Mouse (Mus musculus): ENCODE measurements around the gene Ppy. TPM values are rescaled to one million over a fixed set of nuclear protein-coding genes. Genes with fewer than 3 reads are reported as not detected.

Gene Ppy
- not detected for polyA plus RNA-seq (2014; fragmentation: Illumina TruSeq; extraction: RNeasy Lipid Tissue Mini Kit (QIAGEN cat#74804); ENCODE audit: low read depth, low replicate concordance)

DNA sequence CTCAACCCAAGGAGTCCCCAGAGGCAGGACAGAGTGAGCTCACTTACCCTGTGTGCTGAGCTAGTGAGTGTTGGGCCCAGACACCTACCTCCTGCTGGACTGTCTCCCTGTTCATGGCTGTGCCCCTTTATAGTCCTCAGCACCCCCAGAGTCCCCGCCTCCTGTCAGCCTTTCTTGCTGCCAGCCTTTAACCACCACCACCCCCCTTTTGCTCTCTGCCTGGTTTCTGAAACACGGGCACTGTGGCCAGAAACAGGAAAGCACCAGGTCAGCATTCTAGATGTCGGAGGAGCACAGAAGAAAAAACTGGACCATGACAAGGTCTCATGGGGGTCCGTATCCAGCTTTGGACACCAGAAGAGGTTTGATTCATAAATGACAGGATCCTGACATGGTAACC, at the start of gene Ppy:
Ppy (minus strand) TSS at position 101 of the 400 bp plus-strand sequence.

DNA sequence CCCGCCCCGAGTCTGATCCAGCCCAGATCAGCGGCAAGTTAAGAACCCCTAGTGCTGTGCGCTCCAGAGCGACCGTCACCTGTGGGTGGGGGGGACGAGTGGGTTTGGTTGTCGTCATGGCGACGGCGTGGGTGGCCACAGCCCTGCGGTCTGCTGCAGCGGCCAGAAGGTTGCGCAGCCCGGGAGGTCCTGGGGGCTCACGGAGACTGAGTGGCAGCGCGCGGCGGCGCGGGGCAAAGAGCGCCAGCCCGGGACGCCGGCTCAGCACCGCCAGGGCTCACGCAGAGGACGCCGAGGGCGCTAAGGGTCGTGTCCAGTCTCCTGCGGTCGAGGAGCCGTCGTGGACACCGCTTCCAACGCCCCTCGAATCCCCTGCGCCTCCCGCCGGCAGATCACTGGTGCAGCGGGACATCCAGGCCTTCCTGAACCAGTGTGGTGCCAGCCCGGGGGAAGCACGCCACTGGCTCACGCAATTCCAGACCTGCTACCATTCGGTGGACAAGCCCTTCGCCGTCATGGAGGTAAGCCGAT, 44.4 kb upstream of the Ppy start, which contains the start of gene Nags:
Nags (plus strand) TSS at position 43 of the 531 bp plus-strand sequence.

GRCm38 (mm10) chr11:102107732-102108131, 6.6 kb upstream of the Ppy start, which contains the start of gene Pyy:
Pyy (minus strand) TSS chr11:102107832.

GRCm38 (mm10) chr11:102087931-102088898, 12.9 kb downstream of the Ppy start, which contains the start of gene Mpp2:
Mpp2 (minus strand) TSS chr11:102088515.

Other genes with a start within 250 kb of the Ppy start
- 2.7 TPM for gene Meox1, start 206.9 kb downstream of the Ppy start, polyA plus RNA-seq (2014; fragmentation: Illumina TruSeq; extraction: RNeasy Lipid Tissue Mini Kit (QIAGEN cat#74804); ENCODE audit: low read depth, low replicate concordance)
- gene Sost, start 134.3 kb downstream of the Ppy start, polyA plus RNA-seq (2014; fragmentation: Illumina TruSeq; extraction: RNeasy Lipid Tissue Mini Kit (QIAGEN cat#74804); ENCODE audit: low read depth, low replicate concordance) = 0.28 TPM
- not detected for gene Cfap97d1, start 117.0 kb downstream of the Ppy start, polyA plus RNA-seq (2014; fragmentation: Illumina TruSeq; extraction: RNeasy Lipid Tissue Mini Kit (QIAGEN cat#74804); ENCODE audit: low read depth, low replicate concordance)
- 32.9 TPM for gene Dusp3, start 114.3 kb downstream of the Ppy start, polyA plus RNA-seq (2014; fragmentation: Illumina TruSeq; extraction: RNeasy Lipid Tissue Mini Kit (QIAGEN cat#74804); ENCODE audit: low read depth, low replicate concordance)
- 0.44 TPM for gene Mpp3, start 72.9 kb downstream of the Ppy start, polyA plus RNA-seq (2014; fragmentation: Illumina TruSeq; extraction: RNeasy Lipid Tissue Mini Kit (QIAGEN cat#74804); ENCODE audit: low read depth, low replicate concordance)
- gene Cd300lg, start 59.8 kb downstream of the Ppy start, polyA plus RNA-seq (2014; fragmentation: Illumina TruSeq; extraction: RNeasy Lipid Tissue Mini Kit (QIAGEN cat#74804); ENCODE audit: low read depth, low replicate concordance) = 19.1 TPM
- 0.49 TPM for gene Mpp2, start 12.8 kb downstream of the Ppy start, polyA plus RNA-seq (2014; fragmentation: Illumina TruSeq; extraction: RNeasy Lipid Tissue Mini Kit (QIAGEN cat#74804); ENCODE audit: low read depth, low replicate concordance)
- gene Pyy, start 6.5 kb upstream of the Ppy start, polyA plus RNA-seq (2014; fragmentation: Illumina TruSeq; extraction: RNeasy Lipid Tissue Mini Kit (QIAGEN cat#74804); ENCODE audit: low read depth, low replicate concordance) = not detected
- not detected for gene Nags, start 44.2 kb upstream of the Ppy start, polyA plus RNA-seq (2014; fragmentation: Illumina TruSeq; extraction: RNeasy Lipid Tissue Mini Kit (QIAGEN cat#74804); ENCODE audit: low read depth, low replicate concordance)
- 2.8 TPM for gene Tmem101, start 55.1 kb upstream of the Ppy start, polyA plus RNA-seq (2014; fragmentation: Illumina TruSeq; extraction: RNeasy Lipid Tissue Mini Kit (QIAGEN cat#74804); ENCODE audit: low read depth, low replicate concordance)
- gene Lsm12, start 84.0 kb upstream of the Ppy start, polyA plus RNA-seq (2014; fragmentation: Illumina TruSeq; extraction: RNeasy Lipid Tissue Mini Kit (QIAGEN cat#74804); ENCODE audit: low read depth, low replicate concordance) = 31.2 TPM
- 0.93 TPM for gene G6pc3, start 88.3 kb upstream of the Ppy start, polyA plus RNA-seq (2014; fragmentation: Illumina TruSeq; extraction: RNeasy Lipid Tissue Mini Kit (QIAGEN cat#74804); ENCODE audit: low read depth, low replicate concordance)
- 0.44 TPM for gene Hdac5, start 128.8 kb upstream of the Ppy start, polyA plus RNA-seq (2014; fragmentation: Illumina TruSeq; extraction: RNeasy Lipid Tissue Mini Kit (QIAGEN cat#74804); ENCODE audit: low read depth, low replicate concordance)
- not detected for gene BC030867, start 147.6 kb upstream of the Ppy start, polyA plus RNA-seq (2014; fragmentation: Illumina TruSeq; extraction: RNeasy Lipid Tissue Mini Kit (QIAGEN cat#74804); ENCODE audit: low read depth, low replicate concordance)
- not detected for gene Asb16, start 167.4 kb upstream of the Ppy start, polyA plus RNA-seq (2014; fragmentation: Illumina TruSeq; extraction: RNeasy Lipid Tissue Mini Kit (QIAGEN cat#74804); ENCODE audit: low read depth, low replicate concordance)
- 7.2 TPM for gene Tmub2, start 183.6 kb upstream of the Ppy start, polyA plus RNA-seq (2014; fragmentation: Illumina TruSeq; extraction: RNeasy Lipid Tissue Mini Kit (QIAGEN cat#74804); ENCODE audit: low read depth, low replicate concordance)
- gene Atxn7l3, start 195.3 kb upstream of the Ppy start, polyA plus RNA-seq (2014; fragmentation: Illumina TruSeq; extraction: RNeasy Lipid Tissue Mini Kit (QIAGEN cat#74804); ENCODE audit: low read depth, low replicate concordance) = 4.4 TPM
- 31.2 TPM for gene Ubtf, start 218.4 kb upstream of the Ppy start, polyA plus RNA-seq (2014; fragmentation: Illumina TruSeq; extraction: RNeasy Lipid Tissue Mini Kit (QIAGEN cat#74804); ENCODE audit: low read depth, low replicate concordance)

Measured in kidney, adult 10 weeks (tissue).